Mouse (Mus musculus) embryonic facial prominence, embryonic 14.5 days (tissue): ENCODE data around the gene Sgsm1. TPM values are rescaled to one million over a fixed set of nuclear protein-coding genes. Genes with fewer than 3 reads are reported as not detected.

Experiments used
- ATAC-seq: fragments of 200-750 bp; cut with Nextera tagmentation; 2 replicates; pipeline ENCODE4 v1.8.0; 2017; ENCODE audit warnings: low read depth, moderate number of reproducible peaks, moderate TSS enrichment
- DNase-seq: peaks from one replicate; pipeline ENCODE4 v3.0.0-alpha.2; 2015; ENCODE audit warnings: low spot score
- H3K27ac ChIP-seq: fragments of 300-500 bp; sonication (generic); replicated peaks from 2 replicates; pipeline ENCODE4 v1.5.1; 2014; ENCODE audit warnings: low read depth, mild to moderate bottlenecking, low read length, moderate library complexity
- H3K27me3 ChIP-seq: fragments of 300-500 bp; sonication (generic); replicated peaks from 2 replicates; pipeline ENCODE4 v1.6.1; 2014; ENCODE audit warnings: low read length; ENCODE audit not compliant: control insufficient read depth, insufficient read depth
- H3K36me3 ChIP-seq: fragments of 300-500 bp; sonication (generic); 2 replicates; pipeline ENCODE4 v1.6.1; 2014; ENCODE audit warnings: low read length, mixed read lengths; ENCODE audit not compliant: control insufficient read depth, insufficient read depth
- H3K4me1 ChIP-seq: fragments of 300-500 bp; sonication (generic); 2 replicates; pipeline ENCODE4 v1.6.1; 2014; ENCODE audit warnings: antibody characterized with exemption, low read length; ENCODE audit not compliant: control insufficient read depth, insufficient read depth
- H3K4me2 ChIP-seq: fragments of 300-500 bp; sonication (generic); 2 replicates; pipeline ENCODE4 v1.6.1; 2014; ENCODE audit warnings: low read depth, mild to moderate bottlenecking, low read length, moderate library complexity, mixed read lengths
- H3K4me3 ChIP-seq: fragments of 300-500 bp; sonication (generic); 2 replicates; pipeline ENCODE4 v1.5.1; 2014; ENCODE audit warnings: low read depth, mild to moderate bottlenecking, low read length
- H3K9ac ChIP-seq: fragments of 300-500 bp; sonication (generic); 2 replicates; pipeline ENCODE4 v1.6.1; 2014; ENCODE audit warnings: low read depth, mild to moderate bottlenecking, low read length, moderate library complexity, mixed read lengths
- H3K9me3 ChIP-seq: fragments of 300-500 bp; sonication (generic); 2 replicates; pipeline ENCODE4 v1.6.1; 2016; ENCODE audit warnings: low read length; ENCODE audit not compliant: control insufficient read depth
- WGBS: fragments of 180-500 bp; shearing (Covaris S2); extraction: QIAGEN DNeasy Blood & Tissue Kit; methylation state at CpG from one replicate; pipeline ENCODE4 v1.1.7; 2014; 5-methylcytosine and 5-hydroxymethylcytosine counted together
- polyA plus RNA-seq: library from polyadenylated mRNA; unstranded; fragments of >200 nt; fragmentation: Nextera tagmentation; extraction: Ambion mirVana; gene quantifications from 2 replicates; pipeline ENCODE4 v1.2.1, GENCODE M21; 2014

The Sgsm1 gene
- polyA plus RNA-seq, 1 experiment from 2014 or later: 2.0 TPM

GRCm38 (mm10) chr5:113283726-113284125 is 26.9 kb downstream of the Sgsm1 start:
- Histone ChIP-seq H3K9me3 (no peaks in the 10 kb centered on the region), H3K27me3 (peaks cover 23% of the 10 kb centered on the region), H3K9ac (no peak overlapping the region), H3K4me1 (no peaks in the 10 kb centered on the region), H3K27ac (no peak overlapping the region), H3K36me3 (no peaks in the 10 kb centered on the region), H3K4me2 (no peak overlapping the region), H3K4me3 (no peak overlapping the region)
- no peak for DNase-seq
- 54% methylated on average over 2 of the region's 2 CpGs for WGBS
- no peak for ATAC-seq

- Histone ChIP-seq H3K27ac (no peak overlapping the region), H3K4me3 (no peak overlapping the region), H3K27me3 (0 out of 2 replicates have a peak, but pooled peaks cover 1% of the 10 kb centered on the region), H3K4me2 (no peak overlapping the region), H3K9ac (no peak overlapping the region), H3K36me3 (no peaks in the 10 kb centered on the region), H3K9me3 (no peaks in the 10 kb centered on the region), H3K4me1 (no peaks in the 10 kb centered on the region)
- DNase-seq (no peak), ATAC-seq (no peak)
- 94% methylated on average over 7 of the region's 7 CpGs for WGBS
These were observed 29.0 kb downstream of the Sgsm1 start for GRCm38 (mm10) chr5:113281557-113281956.

GRCm38 (mm10) chr5:113280138-113280856 is 30.3 kb downstream of the Sgsm1 start:
- Histone ChIP-seq H3K4me3 (peak overlapping the region; percentile 20), H3K27ac (no peak overlapping the region), H3K27me3 (no peaks in the 10 kb centered on the region), H3K9me3 (no peaks in the 10 kb centered on the region), H3K36me3 (no peaks in the 10 kb centered on the region), H3K4me2 (peak overlapping the region; percentile 37), H3K4me1 (no peaks in the 10 kb centered on the region), H3K9ac (no peak overlapping the region; the same call in 1 of the 2 replicates)
- DNase-seq (peak; percentile 66), ATAC-seq (peak; percentile 75)
- 27% methylated on average over 15 of the region's 15 CpGs for WGBS

GRCm38 (mm10) chr5:113275839-113276238 is 34.7 kb downstream of the Sgsm1 start:
- DNase-seq: no peak
- no peak overlapping the region for H3K9ac ChIP-seq
- H3K9me3 ChIP-seq: no peaks in the 10 kb centered on the region
- WGBS: 76% methylated on average over 10 of the region's 10 CpGs
- H3K4me2 ChIP-seq: no peak overlapping the region
- H3K4me3 ChIP-seq: no peak overlapping the region
- ATAC-seq: no peak
- H3K4me1 ChIP-seq: no peaks in the 10 kb centered on the region
- no peaks in the 10 kb centered on the region for H3K36me3 ChIP-seq
- H3K27ac ChIP-seq: no peak overlapping the region
- H3K27me3 ChIP-seq: no peaks in the 10 kb centered on the region

- WGBS: 69% methylated on average over 11 of the region's 11 CpGs
- peak; percentile 45 for DNase-seq
These were observed 39.3 kb downstream of the Sgsm1 start for GRCm38 (mm10) chr5:113271207-113271811.

GRCm38 (mm10) chr5:113270043-113270442 is 40.5 kb downstream of the Sgsm1 start:
- whole genome bisulfite sequencing: 69% methylated on average over 3 of the region's 3 CpGs
- Histone ChIP-seq H3K9me3 (no peaks in the 10 kb centered on the region), H3K27me3 (no peaks in the 10 kb centered on the region), H3K27ac (no peak overlapping the region), H3K4me2 (no peak overlapping the region), H3K4me1 (no peaks in the 10 kb centered on the region), H3K4me3 (no peak overlapping the region), H3K9ac (no peak overlapping the region), H3K36me3 (no peaks in the 10 kb centered on the region)
- no peak for DNase-seq
- ATAC-seq: no peak

More at GRCm38 (mm10) chr5:113271207-113271811, 39.3 kb downstream of the Sgsm1 start:
- no peaks in the 10 kb centered on the region for H3K36me3 ChIP-seq
- no peaks in the 10 kb centered on the region for H3K27me3 ChIP-seq
- H3K9me3 ChIP-seq: no peaks in the 10 kb centered on the region
- ATAC-seq: 0 out of 2 replicates have a peak, but pooled peaks have one; percentile 50
- no peak overlapping the region for H3K9ac ChIP-seq
- H3K4me3 ChIP-seq: no peak overlapping the region
- no peak overlapping the region for H3K4me2 ChIP-seq
- no peak overlapping the region for H3K27ac ChIP-seq
- no peaks in the 10 kb centered on the region for H3K4me1 ChIP-seq

GRCm38 (mm10) chr5:113268246-113268645 is 42.3 kb downstream of the Sgsm1 start:
- no peak for DNase-seq
- no peaks in the 10 kb centered on the region for H3K27me3 ChIP-seq
- H3K9ac ChIP-seq: no peak overlapping the region
- H3K4me2 ChIP-seq: no peak overlapping the region
- no peaks in the 10 kb centered on the region for H3K36me3 ChIP-seq
- H3K4me1 ChIP-seq: no peaks in the 10 kb centered on the region
- H3K4me3 ChIP-seq: no peak overlapping the region
- 0 out of 2 replicates have a peak, but pooled peaks have one; percentile 41 for ATAC-seq
- no peaks in the 10 kb centered on the region for H3K9me3 ChIP-seq
- H3K27ac ChIP-seq: no peak overlapping the region

GRCm38 (mm10) chr5:113265637-113266036 is 44.9 kb downstream of the Sgsm1 start:
- Histone ChIP-seq H3K4me1 (no peaks in the 10 kb centered on the region), H3K27me3 (no peaks in the 10 kb centered on the region), H3K36me3 (no peaks in the 10 kb centered on the region), H3K9me3 (no peaks in the 10 kb centered on the region), H3K9ac (no peak overlapping the region), H3K4me3 (no peak overlapping the region), H3K27ac (no peak overlapping the region), H3K4me2 (no peak overlapping the region)
- ATAC-seq (no peak), DNase-seq (no peak)
- WGBS: 80% methylated on average over 8 of the region's 8 CpGs

- ATAC-seq (no peak), DNase-seq (no peak)
- H3K4me1 ChIP-seq: no peaks in the 10 kb centered on the region
- no peak overlapping the region for H3K4me3 ChIP-seq
- no peaks in the 10 kb centered on the region for H3K27me3 ChIP-seq
- H3K9ac ChIP-seq: no peak overlapping the region
- 98% methylated on average over 11 of the region's 11 CpGs for WGBS
- H3K4me2 ChIP-seq: no peak overlapping the region
- no peak overlapping the region for H3K27ac ChIP-seq
- H3K36me3 ChIP-seq: no peaks in the 10 kb centered on the region
- H3K9me3 ChIP-seq: no peaks in the 10 kb centered on the region
These were observed 59.8 kb downstream of the Sgsm1 start for GRCm38 (mm10) chr5:113250806-113251205.
